Mouse (Mus musculus): ENCODE measurements around the gene Dctpp1. TPM values are rescaled to one million over a fixed set of nuclear protein-coding genes. Genes with fewer than 3 reads are reported as not detected.
"Not testable (repeated sequence)": the region's sequence is repeated elsewhere in the genome, so short reads cannot be mapped to it uniquely, and the experiment has no call there.

Gene Dctpp1
- polyA plus RNA-seq, 1 experiment from 2014 or later: 84.8 TPM

GRCm38 (mm10) chr7:127250511-127250910, 10.0 kb downstream of the Dctpp1 start:
- not testable (repeated sequence) for H3K27me3 ChIP-seq; H3K4me3 ChIP-seq (replicated peaks); H3K27ac ChIP-seq (replicated peaks); H3K9me3 ChIP-seq (replicated peaks); H3K36me3 ChIP-seq (replicated peaks); H3K4me2 ChIP-seq; H3K9ac ChIP-seq; ATAC-seq (ENCODE audit: insufficient read depth)
- peaks cover 43% of the 10 kb centered on the region for H3K4me1 ChIP-seq (replicated peaks)
- 78% methylated on average over 8 of the region's 8 CpGs for WGBS (ENCODE audit: insufficient replicate concordance)

DNA sequence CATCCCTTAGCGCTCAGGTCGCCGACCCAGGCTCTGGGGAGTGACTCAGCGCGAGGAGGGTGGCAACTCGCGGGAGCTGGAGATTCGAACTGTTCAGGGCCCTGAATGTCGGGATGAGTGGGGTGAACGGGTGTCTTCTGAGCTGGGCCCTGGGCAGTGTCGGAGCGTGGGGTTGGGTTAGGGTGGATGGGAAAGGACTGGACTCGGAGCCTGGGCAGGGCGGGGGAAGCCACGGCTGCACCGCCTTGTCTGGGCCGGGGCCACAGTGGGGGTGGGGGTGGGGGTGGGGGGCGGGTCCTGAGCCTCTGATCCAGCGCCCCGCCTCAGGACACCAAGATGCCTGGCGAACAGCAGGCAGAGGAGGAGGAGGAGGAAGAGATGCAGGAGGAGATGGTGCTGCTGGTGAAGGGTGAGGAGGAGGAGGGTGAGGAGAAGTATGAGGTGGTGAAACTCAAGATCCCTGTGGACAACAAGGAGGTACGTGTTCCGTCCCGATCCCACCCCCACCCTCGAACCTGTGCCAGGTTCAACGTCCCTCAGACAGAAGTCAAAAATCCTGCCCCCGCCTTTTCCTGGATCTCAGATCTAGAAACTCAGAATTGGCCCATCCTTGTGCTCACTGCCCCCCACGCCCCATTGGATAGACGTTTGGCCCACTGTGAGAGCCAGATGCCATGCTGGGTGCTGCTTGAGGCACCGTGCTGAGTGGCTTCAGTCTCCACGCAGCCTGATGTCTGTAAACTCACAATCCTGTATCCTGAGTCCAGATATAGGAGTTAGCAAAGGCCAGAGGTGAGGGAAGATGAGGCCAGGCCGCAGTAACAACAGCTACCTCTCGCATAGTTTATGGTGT, 15.6 kb downstream of the Dctpp1 start:
- Histone ChIP-seq H3K4me1 (replicated peaks) (peaks cover 35% of the 10 kb centered on the region), H3K4me2 (peak overlapping the region; percentile 100), H3K36me3 (replicated peaks) (peaks cover 4% of the 10 kb centered on the region; the same call in 1 of the 2 replicates), H3K9ac (peak overlapping the region; percentile 88), H3K27ac (replicated peaks) (peak overlapping the region; percentile 91), H3K9me3 (replicated peaks) (no peaks in the 10 kb centered on the region), H3K27me3 (no peaks in the 10 kb centered on the region), H3K4me3 (replicated peaks) (peak overlapping the region; percentile 84)
- 11% methylated on average over 32 of the region's 33 CpGs for WGBS (ENCODE audit: insufficient replicate concordance)
- peak; percentile 50; the same call in 1 of the 2 replicates for ATAC-seq (ENCODE audit: insufficient read depth)

- Histone ChIP-seq H3K36me3 (replicated peaks) (no peaks in the 10 kb centered on the region), H3K9me3 (replicated peaks) (no peaks in the 10 kb centered on the region), H3K4me1 (replicated peaks) (peaks cover 35% of the 10 kb centered on the region), H3K27me3 (no peaks in the 10 kb centered on the region), H3K4me3 (replicated peaks) (peak within 1 kb of the TSS; percentile 84), H3K9ac (peak within 1 kb of the TSS; percentile 88), H3K27ac (replicated peaks) (peak within 1 kb of the TSS; percentile 91), H3K4me2 (peak within 1 kb of the TSS; percentile 100)
- WGBS (ENCODE audit: insufficient replicate concordance): 2% methylated on average over 56 of the region's 56 CpGs
- ATAC-seq (ENCODE audit: insufficient read depth): peak; percentile 94
Observed at GRCm38 (mm10) chr7:127243870-127244657, 16.4 kb downstream of the Dctpp1 start, which contains the start of gene Zfp771. TSS of gene Zfp771 (plus strand) at chr7:127244274.

- Histone ChIP-seq H3K4me1 (replicated peaks) (peaks cover 35% of the 10 kb centered on the region), H3K9me3 (replicated peaks) (no peaks in the 10 kb centered on the region), H3K9ac (no peak overlapping the region), H3K27me3 (no peaks in the 10 kb centered on the region), H3K4me2 (peak overlapping the region; percentile 100), H3K4me3 (replicated peaks) (peak overlapping the region; percentile 84), H3K36me3 (replicated peaks) (no peaks in the 10 kb centered on the region), H3K27ac (replicated peaks) (peak overlapping the region; percentile 91; the same call in 1 of the 2 replicates)
- no peak for ATAC-seq (ENCODE audit: insufficient read depth)
- 27% methylated on average over 2 of the region's 2 CpGs for WGBS (ENCODE audit: insufficient replicate concordance)
Observed at GRCm38 (mm10) chr7:127243361-127243867, 17.1 kb downstream of the Dctpp1 start.

- 95% methylated on average over 2 of the region's 2 CpGs for WGBS (ENCODE audit: insufficient replicate concordance)
- Histone ChIP-seq H3K27me3 (no peaks in the 10 kb centered on the region), H3K9ac (no peak overlapping the region), H3K4me3 (replicated peaks) (no peak overlapping the region), H3K9me3 (replicated peaks) (no peaks in the 10 kb centered on the region), H3K4me1 (replicated peaks) (peaks cover 42% of the 10 kb centered on the region), H3K36me3 (replicated peaks) (peaks cover 40% of the 10 kb centered on the region), H3K27ac (replicated peaks) (no peak overlapping the region), H3K4me2 (no peak overlapping the region)
- no peak for ATAC-seq (ENCODE audit: insufficient read depth)
Observed at GRCm38 (mm10) chr7:127234777-127235176, 25.7 kb downstream of the Dctpp1 start.

- Histone ChIP-seq H3K9me3 (replicated peaks) (no peaks in the 10 kb centered on the region), H3K36me3 (replicated peaks) (peaks cover 40% of the 10 kb centered on the region), H3K4me1 (replicated peaks) (peaks cover 51% of the 10 kb centered on the region), H3K27me3 (no peaks in the 10 kb centered on the region), H3K9ac (peak overlapping the region; percentile 95), H3K4me2 (peak overlapping the region; percentile 91), H3K4me3 (replicated peaks) (peak overlapping the region; percentile 90), H3K27ac (replicated peaks) (peak overlapping the region; percentile 92)
- no peak for ATAC-seq (ENCODE audit: insufficient read depth)
- under 1% methylated on average over 9 of the region's 9 CpGs for WGBS (ENCODE audit: insufficient replicate concordance)
Observed at GRCm38 (mm10) chr7:127233765-127234164, 26.7 kb downstream of the Dctpp1 start.

GRCm38 (mm10) chr7:127233368-127233749, 27.1 kb downstream of the Dctpp1 start:
- Histone ChIP-seq H3K4me1 (replicated peaks) (peaks cover 55% of the 10 kb centered on the region), H3K27ac (replicated peaks) (peak overlapping the region; percentile 92), H3K4me2 (peak overlapping the region; percentile 91), H3K9ac (peak overlapping the region; percentile 95), H3K36me3 (replicated peaks) (peaks cover 40% of the 10 kb centered on the region), H3K27me3 (no peaks in the 10 kb centered on the region), H3K9me3 (replicated peaks) (no peaks in the 10 kb centered on the region), H3K4me3 (replicated peaks) (peak overlapping the region; percentile 90)
- ATAC-seq (ENCODE audit: insufficient read depth): peak; percentile 49
- under 1% methylated on average over 27 of the region's 27 CpGs for WGBS (ENCODE audit: insufficient replicate concordance)

DNA sequence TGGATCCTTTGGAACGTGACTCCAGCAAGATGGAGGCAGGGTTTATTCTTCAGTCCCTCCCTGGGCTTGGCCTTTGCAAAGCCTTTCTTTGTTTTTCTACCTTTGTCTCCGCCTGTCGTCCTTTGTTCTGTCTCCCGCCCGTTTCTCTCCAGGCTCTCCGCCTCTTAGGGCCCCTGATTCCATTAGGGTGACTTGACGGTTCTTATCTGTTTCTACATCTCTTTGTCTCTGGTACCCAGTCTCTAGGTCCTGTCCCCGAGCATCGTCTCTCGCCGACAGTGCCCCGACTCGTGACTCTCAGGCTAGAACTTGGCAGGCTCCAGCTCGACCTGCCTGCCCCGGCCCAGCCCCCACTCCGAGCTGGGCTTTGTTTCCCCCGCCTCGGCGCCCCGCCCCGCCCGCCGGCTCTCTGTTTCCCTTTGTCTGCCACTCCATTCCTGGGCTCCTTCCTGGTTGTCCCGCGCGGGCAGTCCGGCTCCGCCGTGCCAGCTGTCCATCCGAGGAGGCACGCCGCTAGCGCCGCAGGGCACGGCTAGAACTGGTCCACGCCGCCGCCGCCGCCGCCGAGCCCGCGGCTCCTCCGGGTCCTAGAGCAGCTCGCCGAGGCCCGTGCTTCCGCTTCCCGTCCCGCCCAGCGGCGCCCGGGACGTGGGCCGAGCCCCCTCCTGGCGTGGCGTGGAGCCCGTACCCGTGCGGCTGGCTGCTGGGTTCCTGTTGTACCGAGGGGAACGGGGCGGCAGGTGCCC, 27.7 kb downstream of the Dctpp1 start, which contains the start of the genes Zfp553 and Sept1:
TSS of gene Zfp553 (plus strand) at position 440 of the 746 bp plus-strand sequence.
TSS of gene Sept1 (minus strand) at position 509 of the 746 bp plus-strand sequence.
- H3K27ac ChIP-seq (replicated peaks): peak within 1 kb of the TSS; percentile 92
- H3K4me3 ChIP-seq (replicated peaks): peak within 1 kb of the TSS; percentile 90
- peaks cover 58% of the 10 kb centered on the region for H3K4me1 ChIP-seq (replicated peaks)
- under 1% methylated on average over 64 of the region's 64 CpGs for WGBS (ENCODE audit: insufficient replicate concordance)
- peaks cover 36% of the 10 kb centered on the region for H3K36me3 ChIP-seq (replicated peaks)
- ATAC-seq (ENCODE audit: insufficient read depth): peak; percentile 88
- peak within 1 kb of the TSS; percentile 91 for H3K4me2 ChIP-seq
- H3K27me3 ChIP-seq: no peaks in the 10 kb centered on the region
- no peaks in the 10 kb centered on the region for H3K9me3 ChIP-seq (replicated peaks)
- H3K9ac ChIP-seq: peak within 1 kb of the TSS; percentile 95

DNA sequence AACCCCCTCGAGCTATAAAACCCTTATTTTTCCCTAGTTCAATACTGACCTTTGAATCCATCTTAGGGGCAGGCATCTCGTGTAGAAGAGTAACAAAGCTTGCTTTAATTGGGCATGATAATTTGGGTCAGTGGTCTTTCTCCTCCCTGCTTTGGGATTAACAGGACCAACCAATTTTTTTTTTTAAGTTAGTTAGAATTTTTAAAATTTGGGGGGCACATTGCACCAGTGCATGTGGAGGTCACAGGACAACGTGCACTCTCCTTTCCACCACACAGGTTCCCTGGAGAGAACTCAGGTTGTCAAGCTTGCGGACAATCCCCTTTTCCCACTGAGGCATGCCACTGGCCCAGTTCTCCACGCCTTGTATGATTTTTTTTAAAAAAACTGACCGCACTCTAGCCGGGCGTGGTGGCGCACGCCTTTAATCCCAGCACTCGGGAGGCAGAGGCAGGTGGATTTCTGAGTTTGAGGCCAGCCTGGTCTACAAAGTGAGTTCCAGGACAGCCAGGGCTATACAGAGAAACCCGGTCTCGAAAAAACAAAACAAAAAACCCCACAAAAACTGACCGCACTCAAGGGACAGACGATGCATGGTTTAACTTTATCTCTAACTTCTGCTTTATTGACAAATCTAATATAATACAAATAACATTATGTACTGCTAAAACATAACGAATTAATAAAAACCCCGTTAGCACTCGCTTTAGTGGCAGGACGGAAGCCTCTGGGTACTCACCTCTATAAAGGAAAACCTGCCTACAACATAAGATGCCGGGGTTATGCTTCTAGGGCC, 28.5 kb downstream of the Dctpp1 start:
- Histone ChIP-seq H3K9ac (peak overlapping the region; percentile 95), H3K27ac (replicated peaks) (peak overlapping the region; percentile 92), H3K36me3 (replicated peaks) (peaks cover 30% of the 10 kb centered on the region), H3K4me3 (replicated peaks) (peak overlapping the region; percentile 90), H3K4me2 (peak overlapping the region; percentile 91), H3K9me3 (replicated peaks) (no peaks in the 10 kb centered on the region), H3K27me3 (no peaks in the 10 kb centered on the region), H3K4me1 (replicated peaks) (peaks cover 66% of the 10 kb centered on the region)
- no peak for ATAC-seq (ENCODE audit: insufficient read depth)
- 3% methylated on average over 20 of the region's 20 CpGs for WGBS (ENCODE audit: insufficient replicate concordance)

GRCm38 (mm10) chr7:127231376-127231775, 29.1 kb downstream of the Dctpp1 start:
- H3K4me1 ChIP-seq (replicated peaks): peaks cover 71% of the 10 kb centered on the region
- no peaks in the 10 kb centered on the region for H3K9me3 ChIP-seq (replicated peaks)
- peak overlapping the region; percentile 90 for H3K4me3 ChIP-seq (replicated peaks)
- no peak for ATAC-seq (ENCODE audit: insufficient read depth)
- 49% methylated on average over 3 of the region's 3 CpGs for WGBS (ENCODE audit: insufficient replicate concordance)
- H3K27ac ChIP-seq (replicated peaks): 0 out of 2 replicates have a peak overlapping the region, but pooled peaks have one; percentile 92
- peaks cover 24% of the 10 kb centered on the region for H3K36me3 ChIP-seq (replicated peaks)
- H3K27me3 ChIP-seq: no peaks in the 10 kb centered on the region
- H3K4me2 ChIP-seq: peak overlapping the region; percentile 91
- peak overlapping the region; percentile 95 for H3K9ac ChIP-seq

All from liver, embryonic 15.5 days (tissue).